Mouse (Mus musculus): ENCODE measurements around the gene Stx1a.

- TF ChIP-seq POLR2A (IDR thresholded peaks at IDR 0.05; ENCODE audit: low read depth, low read length), result no peak
- TF ChIP-seq CTCF (IDR thresholded peaks at IDR 0.05; ENCODE audit: extremely low read depth, insufficient read length, insufficient replicate concordance, low read depth, low read length), result no peak
Measured at GRCm38 (mm10) chr5:135079578-135079977, 56.3 kb downstream of the Stx1a start.
